Mouse (Mus musculus) neural tube, embryonic 15.5 days (tissue): ENCODE measurements around the gene Eaf2. TPM values are rescaled to one million over a fixed set of nuclear protein-coding genes. Genes with fewer than 3 reads are reported as not detected.

Experiments used
- ATAC-seq: fragments of 200-750 bp; cut with Nextera tagmentation; 2 replicates; pipeline ENCODE4 v1.8.0; 2017; ENCODE audit warnings: mild to moderate bottlenecking, moderate TSS enrichment, moderate library complexity; ENCODE audit not compliant: low FRiP score
- H3K27ac ChIP-seq: fragments of 300-500 bp; sonication (generic); replicated peaks from 2 replicates; pipeline ENCODE4 v1.5.1; 2015; ENCODE audit warnings: mild to moderate bottlenecking, inconsistent platforms
- H3K27me3 ChIP-seq: fragments of 300-500 bp; sonication (generic); replicated peaks from 2 replicates; pipeline ENCODE4 v1.6.1; 2015; ENCODE audit warnings: inconsistent platforms
- H3K36me3 ChIP-seq: fragments of 300-500 bp; sonication (generic); 2 replicates; pipeline ENCODE4 v1.6.1; 2015; ENCODE audit warnings: inconsistent platforms
- H3K4me1 ChIP-seq: fragments of 300-500 bp; sonication (generic); 2 replicates; pipeline ENCODE4 v1.6.1; 2015; ENCODE audit warnings: inconsistent platforms
- H3K4me2 ChIP-seq: fragments of 300-500 bp; sonication (generic); 2 replicates; pipeline ENCODE4 v1.6.1; 2015; ENCODE audit warnings: inconsistent platforms, mild to moderate bottlenecking, moderate library complexity
- H3K4me3 ChIP-seq: fragments of 300-500 bp; sonication (generic); replicated peaks from 2 replicates; pipeline ENCODE4 v1.5.1; 2015; ENCODE audit warnings: mild to moderate bottlenecking, inconsistent platforms
- H3K9ac ChIP-seq: fragments of 300-500 bp; sonication (generic); replicated peaks from 2 replicates; pipeline ENCODE4 v1.6.1; 2015; ENCODE audit warnings: mild to moderate bottlenecking, inconsistent platforms
- H3K9me3 ChIP-seq: fragments of 300-500 bp; sonication (generic); replicated peaks from 2 replicates; pipeline ENCODE4 v1.6.1; 2016; ENCODE audit warnings: inconsistent platforms
- WGBS: fragments of 180-500 bp; shearing (Covaris S2); methylation state at CpG from one replicate; pipeline ENCODE4 v1.1.7; 2015; ENCODE audit warnings: mixed read lengths; 5-methylcytosine and 5-hydroxymethylcytosine counted together
- polyA plus RNA-seq: library from polyadenylated mRNA; unstranded; fragments of >200 nt; fragmentation: Nextera tagmentation; extraction: Ambion mirVana; gene quantifications from 2 replicates; pipeline ENCODE4 v1.2.1, GENCODE M21; 2015

Eaf2 gene
- polyA plus RNA-seq, 1 experiment from 2014 or later: 0.50 TPM

- Histone ChIP-seq H3K9me3 (no peaks in the 10 kb centered on the region), H3K4me3 (peak overlapping the region; percentile 79), H3K27me3 (0 out of 2 replicates have a peak, but pooled peaks cover 3% of the 10 kb centered on the region), H3K36me3 (no peaks in the 10 kb centered on the region), H3K9ac (peak overlapping the region; percentile 88), H3K4me2 (peak overlapping the region; percentile 92), H3K27ac (peak overlapping the region; percentile 80; the same call in 1 of the 2 replicates), H3K4me1 (peaks cover 17% of the 10 kb centered on the region)
- 2% methylated on average over 11 of the region's 11 CpGs for WGBS
- ATAC-seq: peak; percentile 49
Observed at GRCm38 (mm10) chr16:36828820-36829219, 46.0 kb downstream of the Eaf2 start.

DNA sequence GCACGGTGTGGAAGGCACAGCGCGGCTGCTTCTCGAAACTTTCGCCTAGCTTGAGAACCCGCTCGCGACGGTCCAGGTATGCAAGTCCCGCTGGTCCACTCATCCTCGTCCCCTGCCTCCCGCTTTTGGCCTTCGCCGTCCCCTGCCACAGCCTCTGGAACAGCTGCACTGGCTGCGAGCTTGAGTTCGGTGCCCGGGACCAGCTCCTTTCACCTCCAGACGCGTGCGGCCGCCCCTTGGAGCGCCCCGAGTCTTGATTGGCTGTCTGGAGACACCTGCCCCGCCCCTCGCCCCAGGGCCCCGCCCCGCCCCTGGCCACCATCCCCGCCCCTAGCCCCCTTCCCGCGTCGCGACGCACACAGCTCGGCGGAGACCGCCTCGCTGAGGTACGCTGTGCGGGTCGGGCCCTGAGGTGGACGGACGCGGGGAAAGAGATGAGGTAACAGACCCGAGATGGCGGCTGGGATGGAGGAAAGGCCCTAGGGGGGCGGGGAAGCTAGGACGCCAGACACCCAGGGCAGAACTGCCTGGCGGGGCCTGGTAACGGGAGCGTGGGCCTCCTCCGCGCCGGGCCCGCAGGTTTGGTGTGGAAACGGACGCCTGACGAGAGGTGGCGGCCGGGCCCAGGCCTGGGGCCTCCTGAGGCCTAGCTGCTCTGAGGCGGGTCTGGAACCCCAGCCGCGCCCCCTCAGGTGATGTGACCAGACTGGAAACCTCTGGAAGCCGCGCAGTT lies 46.6 kb downstream of the Eaf2 start, which contains the start of gene Iqcb1:
Gene Iqcb1, plus strand, starts transcription at position 332 of the 733 bp plus-strand sequence.
- Histone ChIP-seq H3K36me3 (no peaks in the 10 kb centered on the region), H3K9me3 (no peaks in the 10 kb centered on the region), H3K4me2 (peak within 1 kb of the TSS; percentile 92), H3K27me3 (0 out of 2 replicates have a peak, but pooled peaks cover 3% of the 10 kb centered on the region), H3K27ac (peak within 1 kb of the TSS; percentile 80), H3K4me3 (peak within 1 kb of the TSS; percentile 79), H3K9ac (peak within 1 kb of the TSS; percentile 88), H3K4me1 (peaks cover 17% of the 10 kb centered on the region)
- WGBS: under 1% methylated on average over 60 of the region's 64 CpGs
- ATAC-seq: peak; percentile 99

DNA sequence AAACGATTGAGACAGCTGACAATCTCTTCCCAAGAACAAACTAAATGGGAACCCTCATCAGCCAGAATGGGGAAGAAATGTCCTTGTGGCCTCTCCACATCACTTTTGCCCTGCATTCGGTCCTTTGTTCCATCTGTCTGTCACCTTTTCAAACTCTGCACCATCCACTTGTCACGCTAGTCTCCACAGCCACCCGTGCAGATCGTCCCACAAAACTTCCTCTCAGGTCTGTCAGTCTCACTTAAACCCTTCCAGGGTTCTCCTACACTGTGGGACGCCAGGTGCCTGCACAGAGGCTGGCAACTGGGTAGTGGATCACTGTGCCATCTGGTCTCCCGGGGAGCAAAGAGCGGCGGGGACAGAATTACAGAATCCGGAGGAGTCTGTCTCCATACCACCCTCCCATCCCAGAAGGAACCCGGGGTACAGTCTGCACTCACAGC lies 47.2 kb downstream of the Eaf2 start:
- H3K4me2 ChIP-seq: peak overlapping the region; percentile 92
- peaks cover 17% of the 10 kb centered on the region for H3K4me1 ChIP-seq
- peak overlapping the region; percentile 79 for H3K4me3 ChIP-seq
- 0 out of 2 replicates have a peak, but pooled peaks cover 3% of the 10 kb centered on the region for H3K27me3 ChIP-seq
- 4% methylated on average over 11 of the region's 11 CpGs for WGBS
- H3K9ac ChIP-seq: peak overlapping the region; percentile 34; the same call in 1 of the 2 replicates
- H3K27ac ChIP-seq: no peak overlapping the region
- no peaks in the 10 kb centered on the region for H3K9me3 ChIP-seq
- no peaks in the 10 kb centered on the region for H3K36me3 ChIP-seq
- ATAC-seq: peak; percentile 56; the same call in 1 of the 2 replicates

DNA sequence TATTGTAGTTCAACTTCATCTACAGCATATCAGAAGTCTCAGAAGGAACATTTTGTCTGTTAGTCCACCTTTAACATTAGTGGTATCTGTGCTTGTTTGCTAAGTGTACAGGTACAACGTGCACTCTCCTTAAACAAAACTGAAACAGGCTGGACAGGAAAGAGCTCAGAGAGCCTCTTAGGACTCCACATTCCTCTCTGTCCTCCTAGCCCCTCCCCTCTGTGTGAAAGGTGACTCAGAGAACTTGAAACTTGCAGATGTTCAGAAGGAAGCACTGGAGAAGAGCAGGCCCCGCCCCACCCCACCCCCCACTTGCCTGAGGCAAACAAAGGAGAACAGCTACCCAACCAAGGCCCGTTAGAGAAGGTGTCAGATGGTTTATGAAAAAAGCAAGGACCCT lies 53.3 kb downstream of the Eaf2 start:
- Histone ChIP-seq H3K36me3 (no peaks in the 10 kb centered on the region), H3K4me3 (no peak overlapping the region), H3K9ac (no peak overlapping the region), H3K4me2 (no peak overlapping the region), H3K9me3 (no peaks in the 10 kb centered on the region), H3K4me1 (no peaks in the 10 kb centered on the region), H3K27me3 (no peaks in the 10 kb centered on the region), H3K27ac (no peak overlapping the region)
- ATAC-seq: no peak
- 10% methylated on average over 3 of the region's 3 CpGs for whole genome bisulfite sequencing

DNA sequence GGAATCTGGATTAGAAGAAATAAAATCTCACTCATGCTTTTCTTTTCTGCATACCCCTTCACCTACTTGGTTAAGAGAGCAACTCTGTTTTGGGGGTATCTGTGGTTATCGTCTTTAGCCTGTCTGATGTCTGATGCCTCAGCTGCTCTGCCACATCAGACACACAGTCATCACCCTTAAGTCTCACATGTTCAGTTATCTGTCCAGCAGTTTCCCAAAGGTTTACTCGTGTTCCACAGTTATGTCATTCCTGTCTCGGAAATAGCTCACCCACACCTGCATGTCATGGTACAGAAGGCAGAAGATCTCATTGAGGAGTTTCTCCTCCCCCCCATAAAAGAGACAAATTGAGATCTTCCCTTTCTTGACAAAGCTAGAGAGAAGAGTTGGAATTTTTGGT lies 54.1 kb downstream of the Eaf2 start:
- Histone ChIP-seq H3K9me3 (no peaks in the 10 kb centered on the region), H3K4me2 (no peak overlapping the region), H3K9ac (no peak overlapping the region), H3K36me3 (no peaks in the 10 kb centered on the region), H3K4me1 (no peaks in the 10 kb centered on the region), H3K27me3 (no peaks in the 10 kb centered on the region), H3K27ac (no peak overlapping the region), H3K4me3 (no peak overlapping the region)
- 87% methylated on average over 3 of the region's 3 CpGs for WGBS
- no peak for ATAC-seq

GRCm38 (mm10) chr16:36820016-36820415 lies 54.8 kb downstream of the Eaf2 start:
- no peak overlapping the region for H3K4me2 ChIP-seq
- no peaks in the 10 kb centered on the region for H3K9me3 ChIP-seq
- H3K9ac ChIP-seq: no peak overlapping the region
- no peak overlapping the region for H3K4me3 ChIP-seq
- H3K4me1 ChIP-seq: no peaks in the 10 kb centered on the region
- H3K36me3 ChIP-seq: no peaks in the 10 kb centered on the region
- no peak overlapping the region for H3K27ac ChIP-seq
- no peaks in the 10 kb centered on the region for H3K27me3 ChIP-seq
- 75% methylated on average over 6 of the region's 6 CpGs for WGBS
- no peak for ATAC-seq

GRCm38 (mm10) chr16:36817321-36817926 lies 57.4 kb downstream of the Eaf2 start:
- Histone ChIP-seq H3K4me1 (no peaks in the 10 kb centered on the region), H3K9ac (no peak overlapping the region), H3K4me3 (no peak overlapping the region), H3K36me3 (no peaks in the 10 kb centered on the region), H3K4me2 (no peak overlapping the region), H3K9me3 (no peaks in the 10 kb centered on the region), H3K27ac (no peak overlapping the region), H3K27me3 (no peaks in the 10 kb centered on the region)
- WGBS: 17% methylated on average over 7 of the region's 7 CpGs
- ATAC-seq: peak; percentile 96

GRCm38 (mm10) chr16:36816916-36817315 lies 57.9 kb downstream of the Eaf2 start:
- no peaks in the 10 kb centered on the region for H3K9me3 ChIP-seq
- no peaks in the 10 kb centered on the region for H3K36me3 ChIP-seq
- no peaks in the 10 kb centered on the region for H3K4me1 ChIP-seq
- H3K4me3 ChIP-seq: no peak overlapping the region
- H3K4me2 ChIP-seq: no peak overlapping the region
- no peak overlapping the region for H3K27ac ChIP-seq
- peak; percentile 41; the same call in 1 of the 2 replicates for ATAC-seq
- H3K27me3 ChIP-seq: no peaks in the 10 kb centered on the region
- no peak overlapping the region for H3K9ac ChIP-seq

GRCm38 (mm10) chr16:36813680-36814079 lies 61.1 kb downstream of the Eaf2 start:
- no peak for ATAC-seq
- Histone ChIP-seq H3K9ac (no peak overlapping the region), H3K4me3 (no peak overlapping the region), H3K4me1 (no peaks in the 10 kb centered on the region), H3K27me3 (no peaks in the 10 kb centered on the region), H3K36me3 (no peaks in the 10 kb centered on the region), H3K9me3 (no peaks in the 10 kb centered on the region), H3K27ac (no peak overlapping the region), H3K4me2 (no peak overlapping the region)
- 69% methylated on average over 3 of the region's 3 CpGs for WGBS

DNA sequence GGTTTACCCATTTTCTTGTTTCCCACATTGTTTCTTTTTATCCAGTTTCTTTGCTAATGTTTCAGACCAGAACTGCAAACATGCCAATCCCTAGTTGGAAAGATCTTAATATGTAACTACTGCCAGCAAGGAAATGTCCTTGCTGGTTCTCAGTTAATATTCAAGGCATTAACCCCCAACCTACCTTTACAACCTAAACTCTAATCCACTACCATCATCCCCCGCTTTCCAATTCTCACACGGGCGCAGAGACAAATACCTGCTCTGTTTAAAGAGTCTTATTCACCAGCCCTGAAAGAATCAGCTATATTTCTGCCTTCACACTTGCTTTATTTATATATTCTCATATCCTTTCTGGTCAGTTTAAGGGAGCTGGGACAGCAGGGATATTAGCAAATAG lies 66.2 kb downstream of the Eaf2 start:
- Histone ChIP-seq H3K4me3 (no peak overlapping the region), H3K4me2 (no peak overlapping the region), H3K4me1 (no peaks in the 10 kb centered on the region), H3K9me3 (no peaks in the 10 kb centered on the region), H3K27ac (no peak overlapping the region), H3K27me3 (no peaks in the 10 kb centered on the region), H3K9ac (no peak overlapping the region), H3K36me3 (no peaks in the 10 kb centered on the region)
- 91% methylated on average over 3 of the region's 3 CpGs for WGBS
- ATAC-seq: no peak

DNA sequence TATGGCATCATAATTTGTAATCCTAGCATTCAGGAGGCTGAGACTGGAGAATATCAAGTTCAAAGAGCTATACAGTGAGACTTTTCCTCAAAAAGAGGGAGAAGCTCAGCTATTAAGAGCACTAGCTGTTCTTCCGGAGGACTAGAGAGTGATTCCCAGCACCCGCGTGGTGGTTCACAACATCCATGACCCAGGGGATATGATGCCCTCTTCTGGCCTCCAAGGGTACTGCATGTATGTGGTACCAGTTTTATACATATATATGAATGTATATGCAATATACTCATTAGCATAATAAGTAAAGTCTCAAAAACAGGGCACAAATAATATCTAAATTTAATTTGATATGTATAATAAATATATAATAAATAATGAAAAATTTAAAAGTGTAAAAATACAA lies 72.4 kb downstream of the Eaf2 start:
- no peaks in the 10 kb centered on the region for H3K9me3 ChIP-seq
- no peaks in the 10 kb centered on the region for H3K27me3 ChIP-seq
- ATAC-seq: no peak
- no peak overlapping the region for H3K4me2 ChIP-seq
- no peaks in the 10 kb centered on the region for H3K4me1 ChIP-seq
- H3K27ac ChIP-seq: no peak overlapping the region
- no peak overlapping the region for H3K9ac ChIP-seq
- WGBS: 91% methylated on average over 3 of the region's 3 CpGs
- H3K4me3 ChIP-seq: no peak overlapping the region
- H3K36me3 ChIP-seq: no peaks in the 10 kb centered on the region

- no peaks in the 10 kb centered on the region for H3K36me3 ChIP-seq
- H3K9me3 ChIP-seq: no peaks in the 10 kb centered on the region
- no peak overlapping the region for H3K27ac ChIP-seq
- H3K4me1 ChIP-seq: no peaks in the 10 kb centered on the region
- H3K9ac ChIP-seq: no peak overlapping the region
- H3K4me3 ChIP-seq: no peak overlapping the region
- no peak for ATAC-seq
- H3K4me2 ChIP-seq: no peak overlapping the region
- H3K27me3 ChIP-seq: no peaks in the 10 kb centered on the region
- 83% methylated on average over 2 of the region's 2 CpGs for WGBS
Observed at GRCm38 (mm10) chr16:36798334-36798733, 76.5 kb downstream of the Eaf2 start.
